In the genomic region with DNA sequence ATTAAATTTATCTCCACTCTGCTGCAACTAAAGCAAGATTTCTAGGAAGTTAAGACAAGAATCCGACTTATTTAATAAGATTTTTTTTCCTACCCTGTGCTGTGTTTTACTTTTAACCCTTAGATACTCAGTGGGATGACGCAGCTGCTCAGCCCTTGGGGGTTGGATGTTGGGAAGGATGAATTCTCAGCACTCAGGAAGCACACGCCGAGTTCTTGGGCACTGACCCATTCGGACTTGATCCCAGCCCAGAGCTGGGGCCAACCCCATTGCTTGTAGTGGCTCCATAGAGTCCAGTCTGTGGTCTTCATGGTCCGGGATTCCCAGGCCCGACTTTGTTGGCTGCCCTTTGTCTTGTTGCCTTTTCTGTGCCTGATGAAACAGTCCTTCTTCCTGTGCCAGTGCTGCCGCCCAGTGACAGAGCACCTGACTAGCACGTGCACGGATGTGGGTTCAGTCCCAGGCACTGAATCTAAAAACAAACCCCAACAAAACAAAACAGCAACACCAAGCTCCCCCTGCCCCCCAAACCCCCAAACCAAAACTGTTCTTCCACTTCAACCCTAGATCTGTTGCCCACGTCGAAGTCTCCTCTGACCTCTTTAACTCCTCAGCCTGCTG, we compare ENCODE assay signal across 8 mouse cellular contexts. TPM values are rescaled to one million over a fixed set of nuclear protein-coding genes. Genes with fewer than 3 reads are reported as not detected.
A peak's percentile ranks its signal among the peaks of the same experiment; 100 is the strongest.
DNase-seq lines count a peak whose midpoint lies in the region; ATAC-seq and TF ChIP-seq lines count a peak whose summit lies in the region.

No protein-coding gene starts in this region.

- CTCF ChIA-PET in Patski (lab: Charles Lee), result interaction anchor here (0.6 to 4.4 kb wide), 9 partner anchors 10 to 106 kb away, joined by 3 to 29 read pairs (median 4); no protein-coding TSS in a partner anchor

- peak; percentile 63 for TF ChIP-seq CTCF in layer of hippocampus, adult 2 months (conservative IDR thresholded peaks at IDR 0.05)
- TF ChIP-seq CTCF in Patski (IDR thresholded peaks at IDR 0.05), result peak; percentile 82
- peak; percentile 45 for TF ChIP-seq CTCF in heart, postnatal 0 days (IDR thresholded peaks at IDR 0.05; ENCODE audit: low read depth)

- 21% methylated on average over 12 of the region's 12 CpGs for WGBS in heart, postnatal 0 days

- TF ChIP-seq EP300 in heart, postnatal 0 days (IDR thresholded peaks at IDR 0.05; ENCODE audit: low read depth), result no peak

- in situ Hi-C loops in Patski (cut with MboI; ENCODE audit: low pct_unique_long_range_greater_than_20kb), result loop anchor here (10.0 to 25.0 kb wide), 3 partner anchors 641 to 1404 kb away; partner anchors contain the start of gene Gpr171

- POLR2A ChIA-PET in Patski (lab: Charles Lee), result interaction anchor here (0.6 to 1.2 kb wide), 3 partner anchors 10 to 118 kb away, joined by 4 to 7 read pairs (median 5); no protein-coding TSS in a partner anchor

- no peaks in the 10 kb centered on the region for H3K36me3 ChIP-seq in heart, postnatal 0 days (replicated peaks; ENCODE audit: control insufficient read depth, insufficient read depth, low read length)

- no peaks in the 10 kb centered on the region for H3K9me3 ChIP-seq in heart, postnatal 0 days (replicated peaks; ENCODE audit: control insufficient read depth, low read length)

- H3K4me2 ChIP-seq in heart, postnatal 0 days (ENCODE audit: low read depth, low read length), result peak overlapping the region; percentile 28; the same call in 1 of the 2 replicates

- H3K27ac ChIP-seq in layer of hippocampus, adult 2 months, result peak overlapping the region; percentile 49; the same call in 1 of the 2 replicates
- peak overlapping the region; percentile 88 for H3K27ac ChIP-seq in heart, postnatal 0 days (ENCODE audit: low read depth)

- no peak overlapping the region for H3K4me3 ChIP-seq in layer of hippocampus, adult 2 months
- peak overlapping the region; percentile 11; the same call in 1 of the 2 replicates for H3K4me3 ChIP-seq in heart, postnatal 0 days (ENCODE audit: low read depth, low read length)

- H3K9ac ChIP-seq in heart, postnatal 0 days (replicated peaks; ENCODE audit: low read depth, low read length), result no peak overlapping the region

- ATAC-seq in Patski, result peak; percentile 88
- ATAC-seq in heart, postnatal 0 days (ENCODE audit: insufficient read depth, low read depth), result peak; percentile 75

- H3K27me3 ChIP-seq in Patski, result no peaks in the 10 kb centered on the region
- no peaks in the 10 kb centered on the region for H3K27me3 ChIP-seq in heart, postnatal 0 days (ENCODE audit: control insufficient read depth, insufficient read depth, low read length)

- DNase-seq in layer of hippocampus, adult 2 months (ENCODE audit: low spot score in 2 of 2), result peak in 1 of 2 experiments; percentile 41
- DNase-seq in layer of hippocampus, adult 9-10 months (ENCODE audit: low spot score), result no peak
- DNase-seq in Patski (ENCODE audit: low read depth, low spot score) (no peak), liver (peak; percentile 67)
- peak; percentile 48 for DNase-seq in embryo, embryonic 11 days
- DNase-seq in heart, postnatal 0 days (ENCODE audit: low spot score), result no peak
- peak; percentile 87 to 92 for DNase-seq in natural killer cell, adult 2 months (ENCODE audit: low spot score in 2 of 2)
- peak; percentile 87 to 90 for DNase-seq in thymus, postnatal 36 days

- H3K4me1 ChIP-seq in heart, postnatal 0 days (ENCODE audit: control insufficient read depth, insufficient read depth), result peaks cover 50% of the 10 kb centered on the region

RNA-seq across cellular contexts. Expression of gene Mbnl1, which starts 43.5 kb away (rescaled TPM):
- total RNA-seq in layer of hippocampus, adult 2 months (2021), result 100 to 1,000 TPM; 121 to 127 TPM
- 84.9 TPM for polyA plus RNA-seq in Patski (2021)
- 94.9 and 140 TPM in 2 replicates for total RNA-seq in heart, postnatal 0 days (2014; rRNA removed; ENCODE audit: low replicate concordance)
- polyA plus RNA-seq in heart, postnatal 0 days (2015; fragmentation: Nextera tagmentation; extraction: Ambion mirVana), result 70.7 and 70.8 TPM in 2 replicates

Comparison
In these comparisons a context has a peak if more than half of its experiments do, and no peak if none do; other contexts are left out.
1. DNase-seq: peak in embryo, embryonic 11 days (single experiment), liver (single experiment), natural killer cell, adult 2 months (2 of 2) and thymus, postnatal 36 days (2 of 2); none in layer of hippocampus, adult 9-10 months (single experiment), Patski (single experiment) and heart, postnatal 0 days (single experiment).
2. Peak in every context shown above with its lines, with median percentiles within 50 percentile points of each other: CTCF ChIP-seq.